Mouse (Mus musculus) limb, embryonic 12.5 days (tissue): ENCODE data around the gene Maml1. TPM values are rescaled to one million over a fixed set of nuclear protein-coding genes. Genes with fewer than 3 reads are reported as not detected.
A peak's percentile ranks its signal among the peaks of the same experiment; 100 is the strongest.

Source experiments
- ATAC-seq: fragments of 200-750 bp; cut with Nextera tagmentation; 2 replicates; pipeline ENCODE4 v1.8.0; 2017; ENCODE audit warnings: low read depth, moderate TSS enrichment; ENCODE audit not compliant: insufficient number of reproducible peaks, insufficient read depth, low FRiP score, low TSS enrichment
- H3K27ac ChIP-seq: fragments of 300-500 bp; sonication (generic); 2 replicates; pipeline ENCODE4 v1.5.1; 2016; ENCODE audit warnings: mild to moderate bottlenecking, moderate library complexity
- H3K27me3 ChIP-seq: fragments of 300-500 bp; sonication (generic); 2 replicates; pipeline ENCODE4 v1.6.1; 2016; ENCODE audit warnings: mild to moderate bottlenecking, moderate library complexity
- H3K36me3 ChIP-seq: fragments of 300-500 bp; sonication (generic); 2 replicates; pipeline ENCODE4 v1.6.1; 2016; ENCODE audit warnings: mild to moderate bottlenecking, moderate library complexity
- H3K4me1 ChIP-seq: fragments of 300-500 bp; sonication (generic); replicated peaks from 2 replicates; pipeline ENCODE4 v1.6.1; 2016
- H3K4me2 ChIP-seq: fragments of 300-500 bp; sonication (generic); 2 replicates; pipeline ENCODE4 v1.6.1; 2016; ENCODE audit warnings: mild to moderate bottlenecking, moderate library complexity
- H3K4me3 ChIP-seq: fragments of 300-500 bp; sonication (generic); replicated peaks from 2 replicates; pipeline ENCODE4 v1.5.1; 2016; ENCODE audit warnings: mild to moderate bottlenecking
- H3K9ac ChIP-seq: fragments of 300-500 bp; sonication (generic); replicated peaks from 2 replicates; pipeline ENCODE4 v1.6.1; 2016; ENCODE audit warnings: mild to moderate bottlenecking, moderate library complexity
- H3K9me3 ChIP-seq: fragments of 300-500 bp; sonication (generic); 2 replicates; pipeline ENCODE4 v1.6.1; 2016; ENCODE audit warnings: mild to moderate bottlenecking, moderate library complexity
- WGBS: fragments of 180-500 bp; shearing (Covaris S2); methylation state at CpG from one replicate; pipeline ENCODE4 v1.1.7; 2016; 5-methylcytosine and 5-hydroxymethylcytosine counted together
- polyA plus RNA-seq: library from polyadenylated mRNA; unstranded; fragments of >200 nt; fragmentation: Nextera tagmentation; extraction: Ambion mirVana; gene quantifications from 2 replicates; pipeline ENCODE4 v1.2.1, GENCODE M21; 2016

The Maml1 gene
- polyA plus RNA-seq, 1 experiment from 2014 or later: 10.4 TPM

GRCm38 (mm10) chr11:50238821-50239791 lies 53.0 kb downstream of the Maml1 start:
- Histone ChIP-seq H3K9me3 (no peaks in the 10 kb centered on the region), H3K9ac (no peak overlapping the region), H3K27ac (no peak overlapping the region), H3K27me3 (peaks cover 48% of the 10 kb centered on the region), H3K4me3 (no peak overlapping the region), H3K36me3 (peaks cover 10% of the 10 kb centered on the region), H3K4me1 (peaks cover 12% of the 10 kb centered on the region; the same call in 1 of the 2 replicates), H3K4me2 (no peak overlapping the region)
- 91% methylated on average over 9 of the region's 9 CpGs for WGBS
- ATAC-seq: no peak

- 46% methylated on average over 10 of the region's 10 CpGs for WGBS
- peaks cover 18% of the 10 kb centered on the region for H3K36me3 ChIP-seq
- H3K4me1 ChIP-seq: peaks cover 12% of the 10 kb centered on the region; the same call in 1 of the 2 replicates
- no peak within 1 kb of the TSS for H3K9ac ChIP-seq
- no peak for ATAC-seq
- peaks cover 48% of the 10 kb centered on the region for H3K27me3 ChIP-seq
- H3K9me3 ChIP-seq: no peaks in the 10 kb centered on the region
- peak within 1 kb of the TSS; percentile 52 for H3K4me3 ChIP-seq
- no peak within 1 kb of the TSS for H3K27ac ChIP-seq
- peak within 1 kb of the TSS; percentile 82 for H3K4me2 ChIP-seq
These were observed 53.8 kb downstream of the Maml1 start, which contains the start of gene Ltc4s for GRCm38 (mm10) chr11:50238324-50238723. Gene Ltc4s, minus strand, starts transcription at chr11:50238616.

GRCm38 (mm10) chr11:50236937-50237835 lies 54.9 kb downstream of the Maml1 start:
- Histone ChIP-seq H3K27me3 (peaks cover 48% of the 10 kb centered on the region), H3K27ac (no peak overlapping the region), H3K9ac (peak overlapping the region; percentile 62), H3K36me3 (peaks cover 30% of the 10 kb centered on the region), H3K4me3 (peak overlapping the region; percentile 52), H3K9me3 (no peaks in the 10 kb centered on the region), H3K4me1 (peaks cover 12% of the 10 kb centered on the region; the same call in 1 of the 2 replicates), H3K4me2 (peak overlapping the region; percentile 82)
- peak; percentile 68 for ATAC-seq
- WGBS: 1% methylated on average over 66 of the region's 66 CpGs

- Histone ChIP-seq H3K27me3 (peaks cover 48% of the 10 kb centered on the region), H3K36me3 (peaks cover 36% of the 10 kb centered on the region), H3K27ac (no peak overlapping the region)
These were observed 55.6 kb downstream of the Maml1 start for GRCm38 (mm10) chr11:50236540-50236936.

GRCm38 (mm10) chr11:50234606-50235005 lies 57.5 kb downstream of the Maml1 start:
- 94% methylated on average over 25 of the region's 25 CpGs for WGBS
- ATAC-seq: no peak
- Histone ChIP-seq H3K4me3 (no peak overlapping the region), H3K9ac (no peak overlapping the region), H3K27me3 (peaks cover 46% of the 10 kb centered on the region), H3K36me3 (peaks cover 43% of the 10 kb centered on the region), H3K27ac (no peak overlapping the region), H3K4me1 (peaks cover 23% of the 10 kb centered on the region), H3K9me3 (no peaks in the 10 kb centered on the region), H3K4me2 (no peak overlapping the region)

More at GRCm38 (mm10) chr11:50236540-50236936, 55.6 kb downstream of the Maml1 start:
- Histone ChIP-seq H3K4me1 (peaks cover 12% of the 10 kb centered on the region; the same call in 1 of the 2 replicates), H3K4me3 (peak overlapping the region; percentile 52), H3K9me3 (no peaks in the 10 kb centered on the region), H3K9ac (peak overlapping the region; percentile 62), H3K4me2 (peak overlapping the region; percentile 82)
- under 1% methylated on average over 27 of the region's 27 CpGs for WGBS
- ATAC-seq: peak; percentile 84

GRCm38 (mm10) chr11:50233993-50234392 lies 58.1 kb downstream of the Maml1 start:
- Histone ChIP-seq H3K27ac (no peak overlapping the region), H3K36me3 (peaks cover 43% of the 10 kb centered on the region), H3K27me3 (peaks cover 40% of the 10 kb centered on the region), H3K9ac (no peak overlapping the region), H3K4me3 (no peak overlapping the region), H3K4me2 (no peak overlapping the region), H3K9me3 (no peaks in the 10 kb centered on the region), H3K4me1 (peaks cover 29% of the 10 kb centered on the region)
- WGBS: 84% methylated on average over 11 of the region's 11 CpGs
- no peak for ATAC-seq

- peaks cover 31% of the 10 kb centered on the region for H3K27me3 ChIP-seq
- H3K27ac ChIP-seq: no peak overlapping the region
- H3K36me3 ChIP-seq: peaks cover 43% of the 10 kb centered on the region
- H3K4me1 ChIP-seq: peaks cover 39% of the 10 kb centered on the region
- H3K9me3 ChIP-seq: no peaks in the 10 kb centered on the region
- H3K4me2 ChIP-seq: no peak overlapping the region
- no peak overlapping the region for H3K9ac ChIP-seq
- ATAC-seq: no peak
- no peak overlapping the region for H3K4me3 ChIP-seq
- 95% methylated on average over 13 of the region's 13 CpGs for WGBS
These were observed 59.1 kb downstream of the Maml1 start for GRCm38 (mm10) chr11:50233022-50233421.

GRCm38 (mm10) chr11:50231411-50231810 lies 60.7 kb downstream of the Maml1 start:
- H3K36me3 ChIP-seq: peaks cover 49% of the 10 kb centered on the region
- H3K27me3 ChIP-seq: peaks cover 15% of the 10 kb centered on the region; the same call in 1 of the 2 replicates
- peak overlapping the region; percentile 28; the same call in 1 of the 2 replicates for H3K4me3 ChIP-seq
- no peaks in the 10 kb centered on the region for H3K9me3 ChIP-seq
- H3K4me1 ChIP-seq: peaks cover 51% of the 10 kb centered on the region
- WGBS: 22% methylated on average over 8 of the region's 8 CpGs
- H3K9ac ChIP-seq: no peak overlapping the region
- peak overlapping the region; percentile 56 for H3K4me2 ChIP-seq
- no peak for ATAC-seq
- H3K27ac ChIP-seq: no peak overlapping the region

GRCm38 (mm10) chr11:50230481-50231304 lies 61.4 kb downstream of the Maml1 start:
- H3K4me1 ChIP-seq: peaks cover 51% of the 10 kb centered on the region
- no peak overlapping the region for H3K27ac ChIP-seq
- H3K4me3 ChIP-seq: peak overlapping the region; percentile 28
- 26% methylated on average over 45 of the region's 45 CpGs for WGBS
- ATAC-seq: no peak
- H3K9ac ChIP-seq: 0 out of 2 replicates have a peak overlapping the region, but pooled peaks have one; percentile 27
- peak overlapping the region; percentile 56 for H3K4me2 ChIP-seq
- H3K36me3 ChIP-seq: peaks cover 49% of the 10 kb centered on the region
- H3K27me3 ChIP-seq: peaks cover 7% of the 10 kb centered on the region; the same call in 1 of the 2 replicates
- no peaks in the 10 kb centered on the region for H3K9me3 ChIP-seq

- no peak overlapping the region for H3K4me3 ChIP-seq
- H3K27ac ChIP-seq: peak overlapping the region; percentile 29; the same call in 1 of the 2 replicates
- H3K27me3 ChIP-seq: no peaks in the 10 kb centered on the region
- no peaks in the 10 kb centered on the region for H3K9me3 ChIP-seq
- no peak overlapping the region; the same call in 1 of the 2 replicates for H3K9ac ChIP-seq
- WGBS: 38% methylated on average over 7 of the region's 7 CpGs
- peaks cover 41% of the 10 kb centered on the region for H3K36me3 ChIP-seq
- ATAC-seq: no peak
- peaks cover 51% of the 10 kb centered on the region for H3K4me1 ChIP-seq
- H3K4me2 ChIP-seq: peak overlapping the region; percentile 22
These were observed 62.7 kb downstream of the Maml1 start for GRCm38 (mm10) chr11:50229252-50229910.
